Mouse (Mus musculus): ENCODE data around the gene Tex29. TPM values are rescaled to one million over a fixed set of nuclear protein-coding genes. Genes with fewer than 3 reads are reported as not detected.

Tex29 gene
- total RNA-seq, 1 experiment: not detected

DNA sequence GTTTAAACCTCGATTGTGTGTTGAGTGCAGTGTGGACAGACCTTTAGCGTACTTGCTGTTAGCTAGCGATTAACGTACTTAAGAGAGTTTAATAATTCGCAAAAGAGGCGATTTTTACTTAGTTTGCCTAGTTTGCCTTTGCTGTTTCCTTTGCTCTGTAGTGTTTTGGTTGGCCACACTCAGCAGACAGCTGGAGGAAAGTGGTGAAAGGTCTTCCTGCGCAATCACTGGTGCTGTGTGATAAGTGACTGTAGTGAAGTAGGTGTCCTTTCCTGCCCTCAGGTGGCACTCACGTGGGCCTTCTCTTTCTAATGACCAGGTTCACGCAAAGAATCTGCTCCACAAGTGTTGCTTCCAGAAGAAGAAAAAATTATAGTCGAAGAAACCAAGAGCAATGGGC is 9.1 kb upstream of the Tex29 start:
- no peak overlapping the region for H3K27ac ChIP-seq (ENCODE audit: insufficient read depth, low read depth, low read length, poor library complexity, severe bottlenecking)
- H3K36me3 ChIP-seq (ENCODE audit: control insufficient read depth, insufficient read depth, low read length, poor library complexity, severe bottlenecking): peaks cover 32% of the 10 kb centered on the region
- H3K4me1 ChIP-seq (ENCODE audit: control insufficient read depth in 2 of 2, insufficient read depth in 2 of 2, low read length in 2 of 2, poor library complexity in 1 of 2): no peaks in the 10 kb centered on the region

DNA sequence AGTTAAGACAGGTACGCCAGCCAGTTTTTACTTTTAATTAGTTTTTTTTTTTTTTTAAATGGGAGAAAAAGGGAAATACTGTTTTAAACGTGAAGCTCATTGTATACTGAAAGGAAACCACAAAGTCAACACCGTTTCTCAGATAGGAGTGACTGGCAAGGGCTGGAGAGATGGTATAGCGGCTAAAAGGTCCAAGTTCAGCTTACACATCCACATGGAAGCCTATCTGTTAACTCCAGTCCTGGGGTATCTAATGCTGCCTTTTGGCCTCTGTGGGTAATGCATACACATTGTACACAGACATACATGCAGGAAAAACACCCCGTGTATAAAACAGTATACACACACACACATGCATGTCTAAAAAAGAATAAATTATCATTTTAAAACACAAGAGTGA is 8.3 kb upstream of the Tex29 start:
- Histone ChIP-seq H3K36me3 (ENCODE audit: control insufficient read depth, insufficient read depth, low read length, poor library complexity, severe bottlenecking) (peaks cover 28% of the 10 kb centered on the region), H3K4me3 (ENCODE audit: insufficient read depth in 1 of 2, low read depth in 1 of 2, low read length in 2 of 2, poor library complexity in 1 of 2, severe bottlenecking in 1 of 2) (no peak overlapping the region), H3K4me1 (ENCODE audit: control insufficient read depth in 2 of 2, insufficient read depth in 2 of 2, low read length in 2 of 2, poor library complexity in 1 of 2) (no peaks in the 10 kb centered on the region), H3K9ac (ENCODE audit: insufficient read depth, low read depth, low read length, poor library complexity, severe bottlenecking) (no peak overlapping the region), H3K9me3 (ENCODE audit: control insufficient read depth, insufficient read depth, low read depth, low read length) (no peaks in the 10 kb centered on the region), H3K27ac (ENCODE audit: insufficient read depth, low read depth, low read length, poor library complexity, severe bottlenecking) (no peak overlapping the region)
- in situ Hi-C loops (cut with MboI; ENCODE audit: low sequenced_read_pairs in 2 of 2, unreplicated experiment in 2 of 2): no loop called here
- no peak for DNase-seq (ENCODE audit: low read depth, low spot score)
- no peak for TF ChIP-seq CHD2 (IDR thresholded peaks at IDR 0.05; ENCODE audit: low read depth, low read length)
- no peak for TF ChIP-seq MAFK (IDR thresholded peaks at IDR 0.05; ENCODE audit: insufficient read depth, low read depth, low read length)
- TF ChIP-seq HCFC1 (IDR thresholded peaks at IDR 0.05; ENCODE audit: borderline replicate concordance, insufficient read depth, low read length): no peak
- no peak for TF ChIP-seq ZC3H11A (IDR thresholded peaks at IDR 0.05; ENCODE audit: borderline replicate concordance, low read depth, low read length)
- no peak for TF ChIP-seq ZNF384 (IDR thresholded peaks at IDR 0.05; ENCODE audit: low read depth, low read length)

More for the DNA sequence above, 9.1 kb upstream of the Tex29 start:
- no peak for DNase-seq (ENCODE audit: low read depth, low spot score)
- in situ Hi-C loops (cut with MboI; ENCODE audit: low sequenced_read_pairs in 2 of 2, unreplicated experiment in 2 of 2): no loop called here
- Histone ChIP-seq H3K9ac (ENCODE audit: insufficient read depth, low read depth, low read length, poor library complexity, severe bottlenecking) (no peak overlapping the region), H3K4me3 (ENCODE audit: insufficient read depth in 1 of 2, low read depth in 1 of 2, low read length in 2 of 2, poor library complexity in 1 of 2, severe bottlenecking in 1 of 2) (no peak overlapping the region), H3K9me3 (ENCODE audit: control insufficient read depth, insufficient read depth, low read depth, low read length) (no peaks in the 10 kb centered on the region)
- TF ChIP-seq MAFK (IDR thresholded peaks at IDR 0.05; ENCODE audit: insufficient read depth, low read depth, low read length) (no peak), CHD2 (IDR thresholded peaks at IDR 0.05; ENCODE audit: low read depth, low read length) (no peak), ZNF384 (IDR thresholded peaks at IDR 0.05; ENCODE audit: low read depth, low read length) (no peak), ZC3H11A (IDR thresholded peaks at IDR 0.05; ENCODE audit: borderline replicate concordance, low read depth, low read length) (no peak), HCFC1 (IDR thresholded peaks at IDR 0.05; ENCODE audit: borderline replicate concordance, insufficient read depth, low read length) (no peak)

DNA sequence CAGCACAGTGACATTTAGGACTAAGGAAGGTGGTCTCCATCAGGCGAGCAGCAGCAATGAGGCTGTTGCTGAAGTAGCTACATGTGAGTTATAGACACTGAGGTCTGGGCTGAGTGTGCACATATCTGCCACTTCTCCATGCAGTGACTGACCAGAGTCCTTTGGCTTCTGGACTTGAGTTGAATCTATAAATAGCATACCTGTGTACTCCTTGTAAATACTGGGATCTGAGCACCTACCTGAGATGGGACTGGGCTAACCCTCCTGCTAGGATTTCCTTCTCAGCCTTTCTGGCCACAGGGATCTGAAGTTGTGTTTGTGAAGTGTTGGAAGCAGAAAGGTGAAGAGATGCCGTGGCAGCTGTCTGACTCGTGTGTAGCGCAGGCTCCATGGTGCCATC is 7.1 kb upstream of the Tex29 start:
- no peaks in the 10 kb centered on the region for H3K9me3 ChIP-seq (ENCODE audit: control insufficient read depth, insufficient read depth, low read depth, low read length)
- no peak overlapping the region for H3K9ac ChIP-seq (ENCODE audit: insufficient read depth, low read depth, low read length, poor library complexity, severe bottlenecking)
- no peak for TF ChIP-seq ZNF384 (IDR thresholded peaks at IDR 0.05; ENCODE audit: low read depth, low read length)
- no peak for TF ChIP-seq CHD2 (IDR thresholded peaks at IDR 0.05; ENCODE audit: low read depth, low read length)
- TF ChIP-seq HCFC1 (IDR thresholded peaks at IDR 0.05; ENCODE audit: borderline replicate concordance, insufficient read depth, low read length): no peak
- TF ChIP-seq ZC3H11A (IDR thresholded peaks at IDR 0.05; ENCODE audit: borderline replicate concordance, low read depth, low read length): no peak
- TF ChIP-seq MAFK (IDR thresholded peaks at IDR 0.05; ENCODE audit: insufficient read depth, low read depth, low read length): no peak
- H3K4me3 ChIP-seq (ENCODE audit: insufficient read depth in 1 of 2, low read depth in 1 of 2, low read length in 2 of 2, poor library complexity in 1 of 2, severe bottlenecking in 1 of 2): no peak overlapping the region
- no peak for DNase-seq (ENCODE audit: low read depth, low spot score)
- in situ Hi-C loops (cut with MboI; ENCODE audit: low sequenced_read_pairs in 2 of 2, unreplicated experiment in 2 of 2): no loop called here
- H3K36me3 ChIP-seq (ENCODE audit: control insufficient read depth, insufficient read depth, low read length, poor library complexity, severe bottlenecking): peaks cover 25% of the 10 kb centered on the region
- no peaks in the 10 kb centered on the region for H3K4me1 ChIP-seq (ENCODE audit: control insufficient read depth in 2 of 2, insufficient read depth in 2 of 2, low read length in 2 of 2, poor library complexity in 1 of 2)
- H3K27ac ChIP-seq (ENCODE audit: insufficient read depth, low read depth, low read length, poor library complexity, severe bottlenecking): no peak overlapping the region

DNA sequence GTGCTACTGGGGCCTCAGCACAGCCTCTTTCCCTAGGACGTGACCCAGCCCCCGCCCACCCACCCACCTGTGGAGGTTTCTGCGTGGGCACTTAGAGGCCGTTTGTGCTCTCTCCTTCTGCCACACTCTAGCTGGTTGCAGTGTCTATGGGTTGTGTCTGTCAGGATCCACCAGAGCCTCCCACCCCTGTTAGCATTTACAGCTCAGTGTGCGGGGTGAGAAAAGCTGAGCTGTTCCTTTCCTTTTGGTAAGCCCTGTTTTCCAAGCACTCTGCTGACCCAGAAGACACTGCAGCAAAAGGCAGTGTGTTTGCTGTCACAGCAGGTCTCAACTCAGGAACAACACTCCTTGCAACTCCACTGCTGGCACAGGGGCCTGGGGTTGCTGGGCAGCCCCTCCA is 6.1 kb upstream of the Tex29 start:
- Histone ChIP-seq H3K27ac (ENCODE audit: insufficient read depth, low read depth, low read length, poor library complexity, severe bottlenecking) (no peak overlapping the region), H3K9me3 (ENCODE audit: control insufficient read depth, insufficient read depth, low read depth, low read length) (no peaks in the 10 kb centered on the region), H3K4me1 (ENCODE audit: control insufficient read depth in 2 of 2, insufficient read depth in 2 of 2, low read length in 2 of 2, poor library complexity in 1 of 2) (no peaks in the 10 kb centered on the region), H3K36me3 (ENCODE audit: control insufficient read depth, insufficient read depth, low read length, poor library complexity, severe bottlenecking) (peaks cover 22% of the 10 kb centered on the region), H3K9ac (ENCODE audit: insufficient read depth, low read depth, low read length, poor library complexity, severe bottlenecking) (no peak overlapping the region), H3K4me3 (ENCODE audit: insufficient read depth in 1 of 2, low read depth in 1 of 2, low read length in 2 of 2, poor library complexity in 1 of 2, severe bottlenecking in 1 of 2) (no peak overlapping the region)
- TF ChIP-seq ZC3H11A (IDR thresholded peaks at IDR 0.05; ENCODE audit: borderline replicate concordance, low read depth, low read length): no peak
- no peak for TF ChIP-seq ZNF384 (IDR thresholded peaks at IDR 0.05; ENCODE audit: low read depth, low read length)
- no peak for TF ChIP-seq HCFC1 (IDR thresholded peaks at IDR 0.05; ENCODE audit: borderline replicate concordance, insufficient read depth, low read length)
- TF ChIP-seq MAFK (IDR thresholded peaks at IDR 0.05; ENCODE audit: insufficient read depth, low read depth, low read length): no peak
- DNase-seq (ENCODE audit: low read depth, low spot score): no peak
- in situ Hi-C loops (cut with MboI; ENCODE audit: low sequenced_read_pairs in 2 of 2, unreplicated experiment in 2 of 2): no loop called here

DNA sequence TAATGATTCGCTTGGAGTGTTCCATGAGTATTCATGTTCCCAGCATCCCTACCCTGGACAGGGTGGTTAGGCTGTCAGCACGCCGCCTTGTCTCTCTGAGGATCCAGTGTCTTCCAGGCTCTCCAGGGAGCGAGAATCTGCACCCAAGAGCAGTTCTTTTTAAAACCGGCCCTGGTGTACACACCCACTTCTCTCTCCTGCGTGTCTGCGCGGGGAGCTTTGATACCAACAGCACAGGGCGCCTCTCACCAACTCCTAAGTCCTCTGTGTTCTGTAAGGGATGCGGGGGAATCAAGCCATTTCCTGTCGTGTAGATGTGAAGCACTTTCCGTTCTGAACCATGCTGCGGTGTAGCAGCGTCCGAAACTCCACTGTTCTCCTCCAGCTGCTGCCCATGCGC is 5.6 kb upstream of the Tex29 start:
- H3K4me3 ChIP-seq (ENCODE audit: insufficient read depth in 1 of 2, low read depth in 1 of 2, low read length in 2 of 2, poor library complexity in 1 of 2, severe bottlenecking in 1 of 2): no peak overlapping the region
- no peaks in the 10 kb centered on the region for H3K4me1 ChIP-seq (ENCODE audit: control insufficient read depth in 2 of 2, insufficient read depth in 2 of 2, low read length in 2 of 2, poor library complexity in 1 of 2)
- no peak for DNase-seq (ENCODE audit: low read depth, low spot score)
- in situ Hi-C loops (cut with MboI; ENCODE audit: low sequenced_read_pairs in 2 of 2, unreplicated experiment in 2 of 2): no loop called here
- H3K9me3 ChIP-seq (ENCODE audit: control insufficient read depth, insufficient read depth, low read depth, low read length): no peaks in the 10 kb centered on the region
- H3K27ac ChIP-seq (ENCODE audit: insufficient read depth, low read depth, low read length, poor library complexity, severe bottlenecking): no peak overlapping the region
- H3K36me3 ChIP-seq (ENCODE audit: control insufficient read depth, insufficient read depth, low read length, poor library complexity, severe bottlenecking): peaks cover 22% of the 10 kb centered on the region
- no peak overlapping the region for H3K9ac ChIP-seq (ENCODE audit: insufficient read depth, low read depth, low read length, poor library complexity, severe bottlenecking)
- TF ChIP-seq ZC3H11A (IDR thresholded peaks at IDR 0.05; ENCODE audit: borderline replicate concordance, low read depth, low read length): no peak
- TF ChIP-seq ZNF384 (IDR thresholded peaks at IDR 0.05; ENCODE audit: low read depth, low read length): no peak
- no peak for TF ChIP-seq CHD2 (IDR thresholded peaks at IDR 0.05; ENCODE audit: low read depth, low read length)
- TF ChIP-seq HCFC1 (IDR thresholded peaks at IDR 0.05; ENCODE audit: borderline replicate concordance, insufficient read depth, low read length): no peak
- TF ChIP-seq MAFK (IDR thresholded peaks at IDR 0.05; ENCODE audit: insufficient read depth, low read depth, low read length): no peak
